In genomic region chr3:95294718-95295117, GRCm38 (mm10) we compare ENCODE assay signal across 1 mouse cellular context.
TF ChIP-seq lines count a peak whose summit lies in the region.

No protein-coding gene starts in this region.

TF ChIP-seq in ES-E14, 5 proteins besides CTCF, POLR2A, EP300 and RAD21:
- TF ChIP-seq HCFC1 (IDR thresholded peaks at IDR 0.05; ENCODE audit: borderline replicate concordance, insufficient read depth, low read length) (no peak), MAFK (IDR thresholded peaks at IDR 0.05; ENCODE audit: insufficient read depth, low read depth, low read length) (no peak), ZC3H11A (IDR thresholded peaks at IDR 0.05; ENCODE audit: borderline replicate concordance, low read depth, low read length) (no peak), CHD2 (IDR thresholded peaks at IDR 0.05; ENCODE audit: low read depth, low read length) (no peak), ZNF384 (IDR thresholded peaks at IDR 0.05; ENCODE audit: low read depth, low read length) (no peak)
TF ChIP-seq in ES-E14: peak in this region for 0.
